Mouse (Mus musculus) testis, postnatal 10 days (tissue): Measurements from ENCODE around the gene Gm28043.

ENCODE experiments used
- DNase-seq: peaks from one replicate; pipeline ENCODE4 v3.0.0; 2021; ENCODE audit warnings: low spot score

Gm28043 gene

GRCm38 (mm10) chr17:29680921-29681320 lies 66.2 kb downstream of the Gm28043 start:
- DNase-seq = no peak

- DNase-seq = no peak
These were observed 67.0 kb downstream of the Gm28043 start for GRCm38 (mm10) chr17:29681669-29682068.

- no peak for DNase-seq
These were observed 67.6 kb downstream of the Gm28043 start for GRCm38 (mm10) chr17:29682261-29682660.

GRCm38 (mm10) chr17:29683127-29683526 lies 68.5 kb downstream of the Gm28043 start:
- DNase-seq = no peak

GRCm38 (mm10) chr17:29684275-29684674 lies 69.6 kb downstream of the Gm28043 start:
- no peak for DNase-seq

- DNase-seq = no peak
These were observed 72.1 kb downstream of the Gm28043 start for GRCm38 (mm10) chr17:29686771-29687170.

GRCm38 (mm10) chr17:29687373-29687772 lies 72.7 kb downstream of the Gm28043 start:
- DNase-seq = no peak

- DNase-seq = no peak
These were observed 73.9 kb downstream of the Gm28043 start for GRCm38 (mm10) chr17:29688610-29689009.

GRCm38 (mm10) chr17:29690257-29690656 lies 75.6 kb downstream of the Gm28043 start:
- no peak for DNase-seq

- no peak for DNase-seq
These were observed 78.2 kb downstream of the Gm28043 start for GRCm38 (mm10) chr17:29692827-29693226.

- no peak for DNase-seq
These were observed 78.9 kb downstream of the Gm28043 start for GRCm38 (mm10) chr17:29693571-29693970.

- no peak for DNase-seq
These were observed 79.8 kb downstream of the Gm28043 start for GRCm38 (mm10) chr17:29694516-29694915.

GRCm38 (mm10) chr17:29696940-29697339 lies 82.3 kb downstream of the Gm28043 start:
- DNase-seq = no peak

GRCm38 (mm10) chr17:29698421-29698820 lies 83.7 kb downstream of the Gm28043 start:
- no peak for DNase-seq

- no peak for DNase-seq
These were observed 85.9 kb downstream of the Gm28043 start for GRCm38 (mm10) chr17:29700573-29700972.

- DNase-seq = no peak
These were observed 88.4 kb downstream of the Gm28043 start for GRCm38 (mm10) chr17:29702938-29703710.

GRCm38 (mm10) chr17:29704781-29705180 lies 90.1 kb downstream of the Gm28043 start:
- peak; percentile 77 for DNase-seq

- peak; percentile 71 for DNase-seq
These were observed 91.2 kb downstream of the Gm28043 start for GRCm38 (mm10) chr17:29705881-29706280.

- DNase-seq = no peak
These were observed 92.4 kb downstream of the Gm28043 start for GRCm38 (mm10) chr17:29706981-29707545.

GRCm38 (mm10) chr17:29708783-29709182 lies 94.1 kb downstream of the Gm28043 start:
- DNase-seq = no peak

GRCm38 (mm10) chr17:29710562-29711044 lies 95.9 kb downstream of the Gm28043 start:
- no peak for DNase-seq

GRCm38 (mm10) chr17:29711076-29711744 lies 96.5 kb downstream of the Gm28043 start:
- DNase-seq = no peak
